Mouse (Mus musculus) liver, embryonic 16.5 days (tissue): ENCODE measurements at regions not wholly inside any gene's neighbourhood (a gene's known extent, or its start where the extent isn't known, plus 50 kb on each side); places are given as distances from the start of the nearest gene placed in this dataset.

Source experiments
- ATAC-seq: fragments of 200-750 bp; cut with Nextera tagmentation; 2 replicates; pipeline ENCODE4 v1.8.0; 2017; ENCODE audit warnings: low read depth, mild to moderate bottlenecking, moderate number of reproducible peaks, moderate library complexity
- H3K27ac ChIP-seq: fragments of 300-500 bp; sonication (generic); 2 replicates; pipeline ENCODE4 v1.5.1; 2014; ENCODE audit warnings: mild to moderate bottlenecking, low read length
- H3K27me3 ChIP-seq: fragments of 300-500 bp; sonication (generic); 2 replicates; pipeline ENCODE4 v1.6.1; 2014; ENCODE audit warnings: low read depth, low read length, mixed read lengths; ENCODE audit not compliant: control insufficient read depth, insufficient read depth
- H3K36me3 ChIP-seq: fragments of 300-500 bp; sonication (generic); 2 replicates; pipeline ENCODE4 v1.6.1; 2014; ENCODE audit warnings: mild to moderate bottlenecking; ENCODE audit not compliant: control insufficient read depth, insufficient read depth
- H3K4me1 ChIP-seq: fragments of 300-500 bp; sonication (generic); 2 replicates; pipeline ENCODE4 v1.6.1; 2014; ENCODE audit warnings: low read depth, low read length, mixed read lengths; ENCODE audit not compliant: control insufficient read depth
- H3K4me2 ChIP-seq: fragments of 300-500 bp; sonication (generic); 2 replicates; pipeline ENCODE4 v1.6.1; 2014; ENCODE audit warnings: low read depth, low read length, mixed read lengths
- H3K4me3 ChIP-seq: fragments of 300-500 bp; sonication (generic); 2 replicates; pipeline ENCODE4 v1.5.1; 2014; ENCODE audit warnings: low read depth, mild to moderate bottlenecking, low read length
- H3K9ac ChIP-seq: fragments of 300-500 bp; sonication (generic); 2 replicates; pipeline ENCODE4 v1.6.1; 2014; ENCODE audit warnings: low read depth, low read length
- H3K9me3 ChIP-seq: fragments of 300-500 bp; sonication (generic); replicated peaks from 2 replicates; pipeline ENCODE4 v1.6.1; 2016; ENCODE audit warnings: low read length; ENCODE audit not compliant: control insufficient read depth
- WGBS: fragments of 180-500 bp; shearing (Covaris S2); extraction: QIAGEN DNeasy Blood & Tissue Kit; methylation state at CpG from one replicate; pipeline ENCODE4 v1.1.7; 2014; ENCODE audit not compliant: insufficient replicate concordance; 5-methylcytosine and 5-hydroxymethylcytosine counted together

- WGBS = 36% methylated on average over 12 of the region's 12 CpGs
- Histone ChIP-seq H3K36me3 (no peaks in the 10 kb centered on the region), H3K4me3 (no peak overlapping the region), H3K9ac (no peak overlapping the region), H3K27ac (no peak overlapping the region), H3K4me2 (no peak overlapping the region), H3K9me3 (no peaks in the 10 kb centered on the region), H3K27me3 (no peaks in the 10 kb centered on the region), H3K4me1 (no peaks in the 10 kb centered on the region; the same call in 1 of the 2 replicates)
- no peak for ATAC-seq
Observed at GRCm38 (mm10) chr4:150721619-150722283, 69.8 kb upstream of the Slc45a1 start.

- no peak overlapping the region for H3K4me3 ChIP-seq
- H3K4me2 ChIP-seq = no peak overlapping the region
- no peaks in the 10 kb centered on the region for H3K27me3 ChIP-seq
- H3K27ac ChIP-seq = no peak overlapping the region
- no peaks in the 10 kb centered on the region for H3K9me3 ChIP-seq
- ATAC-seq = no peak
- H3K9ac ChIP-seq = no peak overlapping the region
- no peaks in the 10 kb centered on the region for H3K4me1 ChIP-seq
- no peaks in the 10 kb centered on the region for H3K36me3 ChIP-seq
- WGBS = 72% methylated on average over 7 of the region's 7 CpGs
Observed at GRCm38 (mm10) chr4:150717866-150718265, 65.9 kb upstream of the Slc45a1 start.

GRCm38 (mm10) chr4:150715051-150715450, 63.1 kb upstream of the Slc45a1 start:
- Histone ChIP-seq H3K4me2 (no peak overlapping the region), H3K36me3 (no peaks in the 10 kb centered on the region), H3K4me3 (no peak overlapping the region), H3K9me3 (no peaks in the 10 kb centered on the region), H3K27ac (no peak overlapping the region), H3K4me1 (no peaks in the 10 kb centered on the region), H3K9ac (no peak overlapping the region), H3K27me3 (no peaks in the 10 kb centered on the region)
- 70% methylated on average over 2 of the region's 2 CpGs for WGBS
- no peak for ATAC-seq

GRCm38 (mm10) chr4:150713291-150713690, 61.3 kb upstream of the Slc45a1 start:
- Histone ChIP-seq H3K4me1 (no peaks in the 10 kb centered on the region; the same call in 1 of the 2 replicates), H3K27me3 (no peaks in the 10 kb centered on the region), H3K27ac (no peak overlapping the region), H3K9me3 (no peaks in the 10 kb centered on the region), H3K9ac (no peak overlapping the region), H3K36me3 (no peaks in the 10 kb centered on the region), H3K4me2 (no peak overlapping the region), H3K4me3 (no peak overlapping the region)
- no peak for ATAC-seq
- 13% methylated on average over 5 of the region's 5 CpGs for WGBS

GRCm38 (mm10) chr4:150712856-150713255, 60.9 kb upstream of the Slc45a1 start:
- Histone ChIP-seq H3K27ac (no peak overlapping the region), H3K4me3 (no peak overlapping the region), H3K36me3 (no peaks in the 10 kb centered on the region), H3K27me3 (no peaks in the 10 kb centered on the region), H3K4me2 (no peak overlapping the region), H3K9me3 (no peaks in the 10 kb centered on the region), H3K9ac (no peak overlapping the region), H3K4me1 (no peaks in the 10 kb centered on the region; the same call in 1 of the 2 replicates)
- no peak for ATAC-seq
- WGBS = 49% methylated on average over 10 of the region's 10 CpGs

GRCm38 (mm10) chr4:150711646-150712045, 59.7 kb upstream of the Slc45a1 start:
- no peak overlapping the region for H3K9ac ChIP-seq
- 84% methylated on average over 6 of the region's 6 CpGs for WGBS
- H3K27me3 ChIP-seq = no peaks in the 10 kb centered on the region
- ATAC-seq = no peak
- no peaks in the 10 kb centered on the region for H3K36me3 ChIP-seq
- no peak overlapping the region for H3K27ac ChIP-seq
- H3K9me3 ChIP-seq = no peaks in the 10 kb centered on the region
- H3K4me2 ChIP-seq = no peak overlapping the region
- H3K4me1 ChIP-seq = no peaks in the 10 kb centered on the region; the same call in none of the 2 replicates
- no peak overlapping the region for H3K4me3 ChIP-seq

- no peak for ATAC-seq
- Histone ChIP-seq H3K9me3 (no peaks in the 10 kb centered on the region), H3K27ac (no peak overlapping the region), H3K36me3 (no peaks in the 10 kb centered on the region), H3K9ac (0 out of 2 replicates have a peak overlapping the region, but pooled peaks have one; percentile 9), H3K4me1 (no peaks in the 10 kb centered on the region; the same call in none of the 2 replicates), H3K27me3 (no peaks in the 10 kb centered on the region), H3K4me2 (no peak overlapping the region), H3K4me3 (no peak overlapping the region)
- WGBS = 51% methylated on average over 11 of the region's 11 CpGs
Observed at GRCm38 (mm10) chr4:150709391-150710130, 57.6 kb upstream of the Slc45a1 start.

- no peaks in the 10 kb centered on the region for H3K9me3 ChIP-seq
- 48% methylated on average over 4 of the region's 4 CpGs for WGBS
Observed at GRCm38 (mm10) chr4:150708572-150708984, 56.6 kb upstream of the Slc45a1 start.

More at GRCm38 (mm10) chr4:150708572-150708984, 56.6 kb upstream of the Slc45a1 start:
- H3K27ac ChIP-seq = no peak overlapping the region; the same call in 1 of the 2 replicates
- no peak overlapping the region for H3K9ac ChIP-seq
- no peak for ATAC-seq
- H3K27me3 ChIP-seq = no peaks in the 10 kb centered on the region
- no peak overlapping the region for H3K4me2 ChIP-seq
- no peaks in the 10 kb centered on the region for H3K36me3 ChIP-seq
- H3K4me1 ChIP-seq = no peaks in the 10 kb centered on the region; the same call in none of the 2 replicates
- H3K4me3 ChIP-seq = no peak overlapping the region
